Mouse (Mus musculus) retina, postnatal 7 days (tissue): ENCODE results near the gene Gkn2.

ENCODE experiments used
- DNase-seq: peaks from one replicate; pipeline ENCODE4 v3.0.0-alpha.2; 2012; ENCODE audit warnings: low read depth, low spot score

Gkn2 gene

GRCm38 (mm10) chr6:87399886-87400566 is 26.9 kb downstream of the Gkn2 start:
- DNase-seq = no peak

GRCm38 (mm10) chr6:87401456-87401855 is 28.3 kb downstream of the Gkn2 start:
- DNase-seq = no peak

GRCm38 (mm10) chr6:87412011-87412410 is 38.9 kb downstream of the Gkn2 start:
- DNase-seq = no peak

- DNase-seq = no peak
Observed at GRCm38 (mm10) chr6:87422304-87422703, 49.1 kb downstream of the Gkn2 start.

- DNase-seq = no peak
Observed at GRCm38 (mm10) chr6:87424037-87424816, 51.1 kb downstream of the Gkn2 start.

GRCm38 (mm10) chr6:87426954-87427353 is 53.8 kb downstream of the Gkn2 start:
- no peak for DNase-seq

- DNase-seq = no peak
Observed at GRCm38 (mm10) chr6:87427616-87428015, 54.5 kb downstream of the Gkn2 start.

GRCm38 (mm10) chr6:87428487-87429044 is 55.4 kb downstream of the Gkn2 start, which contains the start of gene Bmp10:
TSS of gene Bmp10 (plus strand) at chr6:87428994.
- DNase-seq = no peak
